Mouse (Mus musculus): ENCODE results near the gene Olfr1298. TPM values are rescaled to one million over a fixed set of nuclear protein-coding genes. Genes with fewer than 3 reads are reported as not detected.

Gene Olfr1298
- total RNA-seq (2017): not detected in 2 replicates

- ATAC-seq (ENCODE audit: extremely low read depth, insufficient number of reproducible peaks, low FRiP score, poor library complexity, severe bottlenecking): no peak
Observed at GRCm38 (mm10) chr2:111649101-111649500, at the start of gene Olfr1298. TSS of gene Olfr1298 (minus strand) at chr2:111649201.

- ATAC-seq (ENCODE audit: extremely low read depth, insufficient number of reproducible peaks, low FRiP score, poor library complexity, severe bottlenecking): no peak
Observed at GRCm38 (mm10) chr2:111661119-111661518, 12.1 kb upstream of the Olfr1298 start, which contains the start of gene Olfr1299. TSS of gene Olfr1299 (plus strand) at chr2:111661419.

GRCm38 (mm10) chr2:111626397-111626796, 22.6 kb downstream of the Olfr1298 start, which contains the start of gene Olfr1297:
TSS of gene Olfr1297 (minus strand) at chr2:111626497.
- ATAC-seq (ENCODE audit: extremely low read depth, insufficient number of reproducible peaks, low FRiP score, poor library complexity, severe bottlenecking): no peak

Other genes starting within 250 kb of the Olfr1298 start
- gene Olfr1286, start 226.1 kb downstream of the Olfr1298 start, total RNA-seq (2017): not detected in 2 replicates
- gene Olfr1287, start 200.1 kb downstream of the Olfr1298 start, total RNA-seq (2017): not detected in 2 replicates
- gene Olfr1288, start 175.1 kb downstream of the Olfr1298 start, total RNA-seq (2017): not detected in 2 replicates
- not detected in 2 replicates for gene Olfr1289, start 168.4 kb downstream of the Olfr1298 start, total RNA-seq (2017)
- gene Olfr1290, start 155.4 kb downstream of the Olfr1298 start, total RNA-seq (2017): not detected in 2 replicates
- not detected in 2 replicates for gene Olfr1291-ps1, start 152.0 kb downstream of the Olfr1298 start, total RNA-seq (2017)
- gene Olfr1293-ps, start 124.0 kb downstream of the Olfr1298 start, total RNA-seq (2017): not detected in 2 replicates
- not detected in 2 replicates for gene Olfr1294, start 108.9 kb downstream of the Olfr1298 start, total RNA-seq (2017)
- gene Olfr1295, start 79.5 kb downstream of the Olfr1298 start, total RNA-seq (2017): 0.12 TPM in 1 of 2 replicates, not detected in the other
- gene Olfr1297, start 22.7 kb downstream of the Olfr1298 start, total RNA-seq (2017): not detected in 2 replicates
- gene Olfr1299, start 12.2 kb upstream of the Olfr1298 start, total RNA-seq (2017): not detected in 2 replicates
- not detected in 2 replicates for gene Olfr1301, start 101.8 kb upstream of the Olfr1298 start, total RNA-seq (2017)
- 0.25 TPM in 1 of 2 replicates, not detected in the other for gene Olfr1302, start 128.2 kb upstream of the Olfr1298 start, total RNA-seq (2017)
- not detected in 2 replicates for gene Olfr1303, start 171.1 kb upstream of the Olfr1298 start, total RNA-seq (2017)
- not detected in 2 replicates for gene Olfr1305, start 227.9 kb upstream of the Olfr1298 start, total RNA-seq (2017)

All from neutrophil, adult 5-6 weeks (primary cell).